Mouse (Mus musculus): ENCODE measurements at regions not wholly inside any gene's neighbourhood (a gene's known extent, or its start where the extent isn't known, plus 50 kb on each side); places are given as distances from the start of the nearest gene placed in this dataset.

GRCm38 (mm10) chr2:48617141-48617699, 196.7 kb upstream of the Acvr2a start:
- H3K9me3 ChIP-seq (ENCODE audit: control insufficient read depth, low read depth, low read length) = no peaks in the 10 kb centered on the region
- WGBS = 42% methylated on average over 3 of the region's 3 CpGs
- H3K4me1 ChIP-seq (ENCODE audit: control insufficient read depth, insufficient read depth, low read length) = no peaks in the 10 kb centered on the region
- no peak overlapping the region for H3K9ac ChIP-seq (replicated peaks; ENCODE audit: low read depth, low read length)
- ATAC-seq (ENCODE audit: insufficient number of reproducible peaks, insufficient read depth, low FRiP score, low read depth) = no peak
- H3K4me3 ChIP-seq (ENCODE audit: low read depth, low read length) = no peak overlapping the region
- no peak overlapping the region for H3K27ac ChIP-seq (ENCODE audit: low read length)
- no peaks in the 10 kb centered on the region for H3K27me3 ChIP-seq (ENCODE audit: control insufficient read depth, insufficient read depth, low read length)
- H3K4me2 ChIP-seq (replicated peaks; ENCODE audit: low read depth, low read length) = no peak overlapping the region
- no peaks in the 10 kb centered on the region for H3K36me3 ChIP-seq (ENCODE audit: control insufficient read depth, insufficient read depth, low read length)

- Histone ChIP-seq H3K27me3 (ENCODE audit: control insufficient read depth, insufficient read depth, low read length) (no peaks in the 10 kb centered on the region), H3K9ac (replicated peaks; ENCODE audit: low read depth, low read length) (no peak overlapping the region), H3K4me3 (ENCODE audit: low read depth, low read length) (no peak overlapping the region), H3K4me2 (replicated peaks; ENCODE audit: low read depth, low read length) (no peak overlapping the region), H3K9me3 (ENCODE audit: control insufficient read depth, low read depth, low read length) (no peaks in the 10 kb centered on the region), H3K36me3 (ENCODE audit: control insufficient read depth, insufficient read depth, low read length) (no peaks in the 10 kb centered on the region), H3K4me1 (ENCODE audit: control insufficient read depth, insufficient read depth, low read length) (no peaks in the 10 kb centered on the region), H3K27ac (ENCODE audit: low read length) (no peak overlapping the region)
- ATAC-seq (ENCODE audit: insufficient number of reproducible peaks, insufficient read depth, low FRiP score, low read depth) = no peak
- 33% methylated on average over 5 of the region's 5 CpGs for WGBS
Measured at GRCm38 (mm10) chr2:48619042-48619441, 194.9 kb upstream of the Acvr2a start.

- ATAC-seq (ENCODE audit: insufficient number of reproducible peaks, insufficient read depth, low FRiP score, low read depth) = no peak
- no peaks in the 10 kb centered on the region for H3K27me3 ChIP-seq (ENCODE audit: control insufficient read depth, insufficient read depth, low read length)
- H3K27ac ChIP-seq (ENCODE audit: low read length) = no peak overlapping the region
- H3K4me1 ChIP-seq (ENCODE audit: control insufficient read depth, insufficient read depth, low read length) = no peaks in the 10 kb centered on the region
- WGBS = 73% methylated on average over 3 of the region's 3 CpGs
- no peak overlapping the region for H3K4me3 ChIP-seq (ENCODE audit: low read depth, low read length)
- no peak overlapping the region for H3K4me2 ChIP-seq (replicated peaks; ENCODE audit: low read depth, low read length)
- H3K9me3 ChIP-seq (ENCODE audit: control insufficient read depth, low read depth, low read length) = no peaks in the 10 kb centered on the region
- H3K36me3 ChIP-seq (ENCODE audit: control insufficient read depth, insufficient read depth, low read length) = no peaks in the 10 kb centered on the region
- no peak overlapping the region for H3K9ac ChIP-seq (replicated peaks; ENCODE audit: low read depth, low read length)
Measured at GRCm38 (mm10) chr2:48620815-48621214, 193.1 kb upstream of the Acvr2a start.

GRCm38 (mm10) chr2:48622316-48622715, 191.6 kb upstream of the Acvr2a start:
- ATAC-seq (ENCODE audit: insufficient number of reproducible peaks, insufficient read depth, low FRiP score, low read depth) = no peak
- H3K4me2 ChIP-seq (replicated peaks; ENCODE audit: low read depth, low read length) = no peak overlapping the region
- H3K27me3 ChIP-seq (ENCODE audit: control insufficient read depth, insufficient read depth, low read length) = no peaks in the 10 kb centered on the region
- no peaks in the 10 kb centered on the region for H3K9me3 ChIP-seq (ENCODE audit: control insufficient read depth, low read depth, low read length)
- WGBS = 96% methylated on average over 1 of the region's 1 CpGs
- no peaks in the 10 kb centered on the region for H3K4me1 ChIP-seq (ENCODE audit: control insufficient read depth, insufficient read depth, low read length)
- H3K9ac ChIP-seq (replicated peaks; ENCODE audit: low read depth, low read length) = no peak overlapping the region
- H3K27ac ChIP-seq (ENCODE audit: low read length) = no peak overlapping the region
- no peak overlapping the region for H3K4me3 ChIP-seq (ENCODE audit: low read depth, low read length)
- H3K36me3 ChIP-seq (ENCODE audit: control insufficient read depth, insufficient read depth, low read length) = no peaks in the 10 kb centered on the region

GRCm38 (mm10) chr2:48624040-48624439, 189.9 kb upstream of the Acvr2a start:
- WGBS = 58% methylated on average over 6 of the region's 6 CpGs
- Histone ChIP-seq H3K4me3 (ENCODE audit: low read depth, low read length) (no peak overlapping the region), H3K27ac (ENCODE audit: low read length) (no peak overlapping the region), H3K36me3 (ENCODE audit: control insufficient read depth, insufficient read depth, low read length) (no peaks in the 10 kb centered on the region), H3K4me1 (ENCODE audit: control insufficient read depth, insufficient read depth, low read length) (no peaks in the 10 kb centered on the region), H3K9ac (replicated peaks; ENCODE audit: low read depth, low read length) (no peak overlapping the region), H3K27me3 (ENCODE audit: control insufficient read depth, insufficient read depth, low read length) (no peaks in the 10 kb centered on the region), H3K9me3 (ENCODE audit: control insufficient read depth, low read depth, low read length) (no peaks in the 10 kb centered on the region), H3K4me2 (replicated peaks; ENCODE audit: low read depth, low read length) (no peak overlapping the region)
- no peak for ATAC-seq (ENCODE audit: insufficient number of reproducible peaks, insufficient read depth, low FRiP score, low read depth)

- H3K27me3 ChIP-seq (ENCODE audit: control insufficient read depth, insufficient read depth, low read length) = no peaks in the 10 kb centered on the region
- no peak overlapping the region for H3K27ac ChIP-seq (ENCODE audit: low read length)
- H3K4me2 ChIP-seq (replicated peaks; ENCODE audit: low read depth, low read length) = no peak overlapping the region
- H3K36me3 ChIP-seq (ENCODE audit: control insufficient read depth, insufficient read depth, low read length) = no peaks in the 10 kb centered on the region
- H3K9ac ChIP-seq (replicated peaks; ENCODE audit: low read depth, low read length) = no peak overlapping the region
- 50% methylated on average over 2 of the region's 2 CpGs for WGBS
- H3K9me3 ChIP-seq (ENCODE audit: control insufficient read depth, low read depth, low read length) = no peaks in the 10 kb centered on the region
- H3K4me1 ChIP-seq (ENCODE audit: control insufficient read depth, insufficient read depth, low read length) = no peaks in the 10 kb centered on the region
- ATAC-seq (ENCODE audit: insufficient number of reproducible peaks, insufficient read depth, low FRiP score, low read depth) = no peak
- no peak overlapping the region for H3K4me3 ChIP-seq (ENCODE audit: low read depth, low read length)
Measured at GRCm38 (mm10) chr2:48624461-48624860, 189.4 kb upstream of the Acvr2a start.

- Histone ChIP-seq H3K4me2 (replicated peaks; ENCODE audit: low read depth, low read length) (no peak overlapping the region), H3K4me1 (ENCODE audit: control insufficient read depth, insufficient read depth, low read length) (no peaks in the 10 kb centered on the region), H3K36me3 (ENCODE audit: control insufficient read depth, insufficient read depth, low read length) (no peaks in the 10 kb centered on the region), H3K4me3 (ENCODE audit: low read depth, low read length) (no peak overlapping the region), H3K27me3 (ENCODE audit: control insufficient read depth, insufficient read depth, low read length) (no peaks in the 10 kb centered on the region), H3K27ac (ENCODE audit: low read length) (no peak overlapping the region), H3K9me3 (ENCODE audit: control insufficient read depth, low read depth, low read length) (no peaks in the 10 kb centered on the region), H3K9ac (replicated peaks; ENCODE audit: low read depth, low read length) (no peak overlapping the region)
- no peak for ATAC-seq (ENCODE audit: insufficient number of reproducible peaks, insufficient read depth, low FRiP score, low read depth)
- 44% methylated on average over 4 of the region's 4 CpGs for WGBS
Measured at GRCm38 (mm10) chr2:48627011-48627410, 186.9 kb upstream of the Acvr2a start.

GRCm38 (mm10) chr2:48629106-48630050, 184.5 kb upstream of the Acvr2a start:
- 54% methylated on average over 9 of the region's 9 CpGs for WGBS
- H3K4me2 ChIP-seq (replicated peaks; ENCODE audit: low read depth, low read length) = no peak overlapping the region
- no peaks in the 10 kb centered on the region for H3K9me3 ChIP-seq (ENCODE audit: control insufficient read depth, low read depth, low read length)
- no peak overlapping the region for H3K27ac ChIP-seq (ENCODE audit: low read length)
- H3K4me3 ChIP-seq (ENCODE audit: low read depth, low read length) = no peak overlapping the region
- H3K9ac ChIP-seq (replicated peaks; ENCODE audit: low read depth, low read length) = no peak overlapping the region
- H3K36me3 ChIP-seq (ENCODE audit: control insufficient read depth, insufficient read depth, low read length) = no peaks in the 10 kb centered on the region
- H3K4me1 ChIP-seq (ENCODE audit: control insufficient read depth, insufficient read depth, low read length) = no peaks in the 10 kb centered on the region
- H3K27me3 ChIP-seq (ENCODE audit: control insufficient read depth, insufficient read depth, low read length) = no peaks in the 10 kb centered on the region
- ATAC-seq (ENCODE audit: insufficient number of reproducible peaks, insufficient read depth, low FRiP score, low read depth) = no peak

All from stomach, embryonic 14.5 days (tissue).